Mouse (Mus musculus) hindbrain, embryonic 16.5 days (tissue): ENCODE measurements around the gene Htr3b. TPM values are rescaled to one million over a fixed set of nuclear protein-coding genes. Genes with fewer than 3 reads are reported as not detected.

Experiments
- ATAC-seq: fragments of 200-750 bp; cut with Nextera tagmentation; 2 replicates; pipeline ENCODE4 v1.8.0; 2017; ENCODE audit warnings: moderate TSS enrichment, moderate library complexity
- H3K27ac ChIP-seq: fragments of 300-500 bp; sonication (generic); 2 replicates; pipeline ENCODE4 v1.5.1; 2014; ENCODE audit warnings: low read depth, mild to moderate bottlenecking, control low read depth, low read length, moderate library complexity
- H3K27me3 ChIP-seq: fragments of 300-500 bp; sonication (generic); replicated peaks from 2 replicates; pipeline ENCODE4 v1.6.1; 2014; ENCODE audit warnings: low read length; ENCODE audit not compliant: control insufficient read depth, insufficient read depth
- H3K36me3 ChIP-seq: fragments of 300-500 bp; sonication (generic); 2 replicates; pipeline ENCODE4 v1.6.1; 2014; ENCODE audit warnings: mild to moderate bottlenecking, low read length, moderate library complexity, mixed read lengths; ENCODE audit not compliant: control insufficient read depth, insufficient read depth
- H3K4me1 ChIP-seq: fragments of 300-500 bp; sonication (generic); 2 replicates; pipeline ENCODE4 v1.6.1; 2014; ENCODE audit warnings: low read depth, low read length; ENCODE audit not compliant: control insufficient read depth, insufficient read depth
- H3K4me2 ChIP-seq: fragments of 300-500 bp; sonication (generic); 2 replicates; pipeline ENCODE4 v1.6.1; 2014; ENCODE audit warnings: mild to moderate bottlenecking, low read length, control low read depth, moderate library complexity
- H3K4me3 ChIP-seq: fragments of 300-500 bp; sonication (generic); 2 replicates; pipeline ENCODE4 v1.5.1; 2014; ENCODE audit warnings: mild to moderate bottlenecking, low read length, control low read depth, moderate library complexity
- H3K9ac ChIP-seq: fragments of 300-500 bp; sonication (generic); 2 replicates; pipeline ENCODE4 v1.6.1; 2014; ENCODE audit warnings: low read depth, mild to moderate bottlenecking, control low read depth, low read length, moderate library complexity
- H3K9me3 ChIP-seq: fragments of 300-500 bp; sonication (generic); 2 replicates; pipeline ENCODE4 v1.6.1; 2014; ENCODE audit warnings: mild to moderate bottlenecking, low read length, moderate library complexity; ENCODE audit not compliant: control insufficient read depth
- WGBS: fragments of 180-500 bp; shearing (Covaris S2); extraction: QIAGEN DNeasy Blood & Tissue Kit; methylation state at CpG from one replicate; pipeline ENCODE4 v1.1.7; 2014; 5-methylcytosine and 5-hydroxymethylcytosine counted together
- polyA plus RNA-seq: library from polyadenylated mRNA; unstranded; fragments of >200 nt; fragmentation: Nextera tagmentation; extraction: Ambion mirVana; gene quantifications from 2 replicates; pipeline ENCODE4 v1.2.1, GENCODE M21; 2015

Gene Htr3b
- polyA plus RNA-seq, 1 experiment from 2014 or later, result 0.40 TPM

- H3K4me3 ChIP-seq, result no peak overlapping the region
- peaks cover 7% of the 10 kb centered on the region for H3K4me1 ChIP-seq
- H3K27ac ChIP-seq, result no peak overlapping the region
- ATAC-seq, result no peak
- H3K9ac ChIP-seq, result no peak overlapping the region
- H3K9me3 ChIP-seq, result no peaks in the 10 kb centered on the region
- H3K27me3 ChIP-seq, result no peaks in the 10 kb centered on the region
- H3K4me2 ChIP-seq, result no peak overlapping the region
- 39% methylated on average over 7 of the region's 8 CpGs for WGBS
- H3K36me3 ChIP-seq, result no peaks in the 10 kb centered on the region
These were observed 66.2 kb downstream of the Htr3b start for GRCm38 (mm10) chr9:48898551-48898950.

GRCm38 (mm10) chr9:48895819-48896536, 68.8 kb downstream of the Htr3b start:
- no peak overlapping the region for H3K27ac ChIP-seq
- H3K27me3 ChIP-seq, result no peaks in the 10 kb centered on the region
- H3K9me3 ChIP-seq, result no peaks in the 10 kb centered on the region
- 9% methylated on average over 18 of the region's 18 CpGs for WGBS
- ATAC-seq, result no peak
- peaks cover 7% of the 10 kb centered on the region for H3K4me1 ChIP-seq
- peak overlapping the region; percentile 16; the same call in 1 of the 2 replicates for H3K9ac ChIP-seq
- no peaks in the 10 kb centered on the region for H3K36me3 ChIP-seq
- peak overlapping the region; percentile 46 for H3K4me2 ChIP-seq
- 0 out of 2 replicates have a peak overlapping the region, but pooled peaks have one; percentile 5 for H3K4me3 ChIP-seq

DNA sequence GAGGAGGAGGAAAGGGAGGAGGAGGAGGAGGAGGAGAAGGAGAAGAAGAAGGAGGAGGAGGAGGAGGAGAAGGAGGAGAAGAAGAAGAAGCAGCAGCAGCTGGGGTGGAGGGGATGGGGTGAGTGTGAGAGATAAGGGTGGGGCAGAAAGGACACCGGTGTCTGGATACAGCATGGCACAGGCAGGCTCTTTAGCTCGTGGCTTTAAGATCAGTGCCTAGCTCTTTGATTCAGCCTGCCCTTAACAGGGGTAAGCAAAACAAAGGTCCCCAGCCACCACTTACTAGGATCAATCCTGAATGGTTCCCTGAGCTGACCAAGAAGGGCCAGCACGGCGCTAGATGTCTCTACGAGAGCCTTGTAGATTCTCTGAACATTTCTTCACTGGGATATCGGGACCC, 70.0 kb downstream of the Htr3b start:
- Histone ChIP-seq H3K4me2 (no peak overlapping the region), H3K9ac (no peak overlapping the region), H3K9me3 (no peaks in the 10 kb centered on the region), H3K27ac (no peak overlapping the region), H3K4me3 (no peak overlapping the region), H3K27me3 (no peaks in the 10 kb centered on the region), H3K4me1 (peaks cover 7% of the 10 kb centered on the region), H3K36me3 (no peaks in the 10 kb centered on the region)
- no peak for ATAC-seq
- 64% methylated on average over 6 of the region's 6 CpGs for WGBS

DNA sequence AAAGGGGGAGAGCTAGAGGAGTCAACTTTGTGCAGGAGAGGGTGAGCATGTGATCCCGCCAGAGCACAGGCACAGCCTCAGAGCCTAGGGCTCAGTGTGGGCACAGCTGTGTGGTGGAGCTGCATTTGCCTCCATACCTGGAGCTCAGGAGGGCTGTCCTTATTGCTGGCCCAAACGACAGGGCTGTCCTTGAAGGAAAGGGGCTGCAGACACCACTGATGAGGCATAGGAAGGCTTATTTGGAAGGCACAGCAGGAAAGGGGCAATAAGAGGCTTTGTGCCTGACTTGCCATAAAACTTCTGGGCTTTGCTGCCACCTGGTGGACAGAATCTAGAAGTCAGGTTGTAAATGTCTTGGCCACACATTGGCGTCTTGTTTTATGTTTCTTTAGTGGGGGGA, 70.8 kb downstream of the Htr3b start:
- H3K27ac ChIP-seq, result no peak overlapping the region
- H3K9me3 ChIP-seq, result no peaks in the 10 kb centered on the region
- no peak overlapping the region for H3K4me2 ChIP-seq
- H3K27me3 ChIP-seq, result no peaks in the 10 kb centered on the region
- H3K36me3 ChIP-seq, result no peaks in the 10 kb centered on the region
- no peak overlapping the region for H3K4me3 ChIP-seq
- no peak overlapping the region for H3K9ac ChIP-seq
- H3K4me1 ChIP-seq, result peaks cover 7% of the 10 kb centered on the region
- 27% methylated on average over 3 of the region's 3 CpGs for WGBS
- no peak for ATAC-seq

DNA sequence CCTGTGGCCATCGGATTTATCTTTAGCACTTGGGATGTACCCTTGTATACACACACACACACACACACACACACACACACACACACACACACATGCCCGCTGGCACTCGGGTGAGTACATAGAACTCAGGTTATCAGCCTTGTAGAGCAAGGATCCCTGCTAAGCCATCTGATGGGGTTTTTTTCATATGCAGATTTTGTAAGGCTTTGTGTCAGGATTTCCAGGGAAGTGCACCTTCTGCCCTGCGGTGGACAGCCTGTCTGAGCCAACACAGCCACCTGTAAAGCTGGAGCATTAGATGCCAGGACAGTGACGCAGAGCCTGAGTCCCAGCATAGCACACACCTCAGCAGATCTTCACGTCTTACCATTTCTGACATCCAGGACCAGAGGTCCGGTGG, 75.7 kb downstream of the Htr3b start:
- H3K9ac ChIP-seq, result no peak overlapping the region
- ATAC-seq, result no peak
- no peak overlapping the region for H3K4me3 ChIP-seq
- WGBS, result 74% methylated on average over 7 of the region's 7 CpGs
- no peak overlapping the region for H3K4me2 ChIP-seq
- no peak overlapping the region for H3K27ac ChIP-seq
- no peaks in the 10 kb centered on the region for H3K4me1 ChIP-seq
- no peaks in the 10 kb centered on the region for H3K36me3 ChIP-seq
- H3K27me3 ChIP-seq, result peaks cover 3% of the 10 kb centered on the region
- no peaks in the 10 kb centered on the region for H3K9me3 ChIP-seq

Other genes starting within 250 kb of the Htr3b start
- gene Zbtb16, start 128.8 kb downstream of the Htr3b start, polyA plus RNA-seq, result 8.3 and 8.4 TPM in 2 replicates
- 1.5 and 1.7 TPM in 2 replicates for gene Htr3a, start 53.9 kb downstream of the Htr3b start, polyA plus RNA-seq
- 33.0 and 34.1 TPM in 2 replicates for gene Usp28, start 20.4 kb upstream of the Htr3b start, polyA plus RNA-seq
- 22.9 and 24.3 TPM in 2 replicates for gene Zw10, start 90.6 kb upstream of the Htr3b start, polyA plus RNA-seq
- gene Tmprss5, start 116.3 kb upstream of the Htr3b start, polyA plus RNA-seq, result 1.4 and 1.5 TPM in 2 replicates